Mouse (Mus musculus): ENCODE measurements around the gene Sdf4.

The Sdf4 gene

DNA sequence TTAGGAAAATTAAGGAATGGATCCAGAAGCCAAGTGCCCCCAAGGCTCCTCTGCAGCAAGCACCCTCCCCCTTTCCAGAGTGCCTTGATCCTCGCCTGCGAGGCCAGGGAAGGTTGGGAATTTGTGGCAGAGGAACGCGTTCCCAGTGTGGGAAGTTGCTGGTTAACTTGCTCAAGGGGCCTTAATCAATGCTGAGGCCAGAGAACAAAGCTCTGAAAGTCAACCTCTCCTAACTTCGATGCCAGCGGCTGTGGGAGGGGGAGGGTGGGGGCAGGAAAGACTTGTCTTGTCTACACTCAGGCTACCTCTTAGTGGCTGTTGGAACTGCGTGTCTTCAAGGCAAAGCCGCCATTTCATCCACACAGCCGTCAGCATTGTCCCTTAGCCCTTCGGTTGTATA lies 65.0 kb downstream of the Sdf4 start:
- no peak for DNase-seq

DNA sequence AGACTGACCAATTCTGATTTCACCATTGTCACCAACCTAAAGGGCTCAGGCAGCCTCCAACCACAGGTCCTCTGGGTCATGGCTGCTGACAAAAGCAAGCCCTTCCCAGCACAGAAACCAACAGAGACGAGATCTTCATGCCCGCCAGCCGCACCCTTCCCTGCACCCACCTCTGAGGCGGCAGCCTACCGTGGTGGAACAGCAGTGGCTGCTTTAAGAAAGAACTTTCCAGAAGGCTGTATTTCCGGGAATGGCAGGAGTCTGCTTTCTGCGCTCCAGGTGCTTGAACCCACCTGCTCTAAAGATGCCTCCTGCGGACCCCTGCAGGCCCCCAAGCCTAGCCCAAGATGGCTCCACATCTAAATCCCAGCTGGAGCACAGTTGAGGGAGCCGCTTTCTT lies 66.2 kb downstream of the Sdf4 start:
- DNase-seq = no peak

DNA sequence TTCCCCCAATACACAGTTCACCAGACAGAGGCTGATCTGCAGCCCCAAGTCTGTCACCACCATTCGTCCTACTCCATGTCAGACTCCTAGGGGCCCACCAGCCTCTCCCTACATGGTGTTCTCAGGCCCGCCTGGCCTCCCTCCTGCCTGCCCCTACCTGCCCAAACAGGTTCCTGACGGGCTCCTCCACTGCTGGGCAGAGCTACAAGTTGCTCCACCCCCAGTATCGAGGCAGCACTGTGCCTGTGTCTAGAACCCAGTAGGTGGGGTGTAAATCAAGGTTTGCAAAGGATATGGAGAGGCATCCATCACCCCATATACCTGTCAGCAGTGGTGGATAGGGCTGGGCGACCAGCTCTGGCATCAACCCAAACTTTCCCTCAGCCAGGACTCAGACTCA lies 66.6 kb downstream of the Sdf4 start, which contains the start of gene Ttll10:
Gene Ttll10, minus strand, starts transcription at position 154 of the 400 bp plus-strand sequence.
- DNase-seq = no peak

DNA sequence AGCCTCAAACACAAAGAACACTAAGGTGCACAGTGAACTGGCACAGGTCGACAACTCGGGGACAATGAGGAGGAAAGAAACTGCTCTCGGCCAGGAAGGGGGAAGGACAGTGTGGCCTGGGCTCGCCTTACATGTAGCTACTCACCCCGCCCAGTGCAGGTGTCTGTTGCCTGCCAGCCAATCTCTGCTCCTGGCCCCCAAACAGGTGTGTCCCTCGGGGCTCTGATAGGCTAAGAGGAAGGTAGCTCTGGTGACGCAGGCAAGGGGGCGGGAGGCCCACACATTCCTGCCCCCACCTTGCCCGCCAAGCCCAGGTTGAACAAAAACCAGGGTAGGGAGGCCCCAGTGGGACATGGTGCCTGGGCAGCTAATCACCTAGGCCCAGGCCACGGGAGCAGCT lies 67.0 kb downstream of the Sdf4 start:
- no peak for DNase-seq
